Mouse (Mus musculus) stomach, postnatal 0 days (tissue): ENCODE measurements around the gene Dpf3. TPM values are rescaled to one million over a fixed set of nuclear protein-coding genes. Genes with fewer than 3 reads are reported as not detected.
A peak's percentile ranks its signal among the peaks of the same experiment; 100 is the strongest.

Experiments used
- ATAC-seq: fragments of 200-750 bp; cut with Nextera tagmentation; 2 replicates; pipeline ENCODE4 v1.8.0; 2017; ENCODE audit not compliant: low FRiP score, low TSS enrichment
- DNase-seq: peaks from one replicate; pipeline ENCODE4 v3.0.0-alpha.2; 2016; ENCODE audit warnings: low spot score
- H3K27ac ChIP-seq: fragments of 300-500 bp; sonication (generic); replicated peaks from 2 replicates; pipeline ENCODE4 v1.5.1; 2014; ENCODE audit warnings: mild to moderate bottlenecking, control low read depth
- H3K27me3 ChIP-seq: fragments of 300-500 bp; sonication (generic); 2 replicates; pipeline ENCODE4 v1.6.1; 2014; ENCODE audit warnings: low read length; ENCODE audit not compliant: control insufficient read depth, insufficient read depth
- H3K36me3 ChIP-seq: fragments of 300-500 bp; sonication (generic); 2 replicates; pipeline ENCODE4 v1.6.1; 2014; ENCODE audit warnings: low read length, mixed read lengths; ENCODE audit not compliant: control insufficient read depth, insufficient read depth
- H3K4me1 ChIP-seq: fragments of 300-500 bp; sonication (generic); replicated peaks from 2 replicates; pipeline ENCODE4 v1.6.1; 2014; ENCODE audit warnings: antibody characterized with exemption; ENCODE audit not compliant: control insufficient read depth, insufficient read depth
- H3K4me2 ChIP-seq: fragments of 300-500 bp; sonication (generic); replicated peaks from 2 replicates; pipeline ENCODE4 v1.6.1; 2014; ENCODE audit warnings: low read depth, mild to moderate bottlenecking, control low read depth, moderate library complexity
- H3K4me3 ChIP-seq: fragments of 300-500 bp; sonication (generic); 2 replicates; pipeline ENCODE4 v1.5.1; 2014; ENCODE audit warnings: low read depth, low read length, control low read depth
- H3K9ac ChIP-seq: fragments of 300-500 bp; sonication (generic); 2 replicates; pipeline ENCODE4 v1.6.1; 2014; ENCODE audit warnings: mild to moderate bottlenecking, low read length, control low read depth, mixed read lengths
- H3K9me3 ChIP-seq: fragments of 300-500 bp; sonication (generic); 2 replicates; pipeline ENCODE4 v1.6.1; 2016; ENCODE audit warnings: low read length; ENCODE audit not compliant: control insufficient read depth
- CTCF ChIP-seq: IDR thresholded peaks from 2 replicates; pipeline ENCODE4 v1.5.1; 2016; ENCODE audit warnings: antibody characterized with exemption, low read depth, mild to moderate bottlenecking, moderate library complexity
- EP300 ChIP-seq: optimal IDR thresholded peaks from 2 replicates; pipeline ENCODE3; 2016; ENCODE audit warnings: antibody characterized with exemption
- WGBS: fragments of 180-500 bp; shearing (Covaris S2); extraction: QIAGEN DNeasy Blood & Tissue Kit; methylation state at CpG from one replicate; pipeline ENCODE4 v1.1.7; 2014; 5-methylcytosine and 5-hydroxymethylcytosine counted together
- polyA plus RNA-seq: library from polyadenylated mRNA; unstranded; fragments of >200 nt; fragmentation: Nextera tagmentation; extraction: Ambion mirVana; gene quantifications from 2 replicates; pipeline ENCODE4 v1.2.1, GENCODE M21; 2015

Dpf3 gene
- polyA plus RNA-seq, 1 experiment from 2014 or later = 3.0 TPM

DNA sequence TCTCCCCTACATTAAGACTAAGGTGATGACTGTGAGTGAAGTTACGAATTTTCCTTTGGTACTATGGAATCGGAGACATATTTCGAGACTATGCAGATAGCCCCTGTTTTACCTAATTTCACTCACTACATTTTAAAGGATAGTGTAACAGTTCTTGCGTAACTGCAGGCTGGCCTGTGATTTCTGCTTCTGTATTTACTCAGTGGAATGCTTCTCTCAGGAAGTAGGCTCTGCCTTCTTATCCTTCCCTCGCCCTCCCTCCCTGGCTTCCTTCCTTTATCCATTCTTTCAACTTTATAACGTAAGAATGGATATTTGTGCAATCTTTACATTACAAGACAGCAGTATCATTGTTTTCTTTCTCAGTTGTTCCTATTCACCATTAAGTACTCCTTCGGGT lies 266.6 kb downstream of the Dpf3 start:
- TF ChIP-seq CTCF (no peak), EP300 (no peak)
- ATAC-seq (no peak), DNase-seq (no peak)
- H3K27me3 ChIP-seq = no peaks in the 10 kb centered on the region
- H3K4me1 ChIP-seq = no peaks in the 10 kb centered on the region
- no peaks in the 10 kb centered on the region for H3K36me3 ChIP-seq
- WGBS = 51% methylated on average over 7 of the region's 7 CpGs
- no peaks in the 10 kb centered on the region for H3K9me3 ChIP-seq
- no peak overlapping the region for H3K4me3 ChIP-seq
- H3K4me2 ChIP-seq = no peak overlapping the region
- H3K9ac ChIP-seq = no peak overlapping the region
- no peak overlapping the region for H3K27ac ChIP-seq

DNA sequence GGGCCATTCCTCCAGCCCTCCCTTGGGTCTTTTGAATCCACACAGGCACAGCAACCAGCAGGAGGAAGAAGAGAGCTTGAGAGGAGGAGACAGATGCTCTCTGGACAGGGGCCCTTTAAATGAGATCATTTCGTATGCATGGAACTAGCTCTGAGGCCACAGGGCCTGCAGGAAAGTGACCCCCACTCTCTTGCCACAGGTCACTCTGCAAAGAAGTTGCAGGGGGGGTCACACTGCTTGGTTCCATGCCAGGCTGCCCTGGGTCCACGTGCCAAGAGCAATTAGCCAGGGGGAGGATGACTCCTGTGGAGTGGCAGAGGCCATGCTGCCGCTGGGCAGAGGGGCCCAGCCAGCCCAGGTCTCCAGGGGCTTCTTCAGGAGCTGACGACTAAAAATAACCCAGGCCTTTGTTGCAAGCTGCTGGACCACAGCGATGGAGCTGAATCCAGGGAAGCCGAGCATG lies 273.6 kb downstream of the Dpf3 start:
- no peaks in the 10 kb centered on the region for H3K27me3 ChIP-seq
- peak; percentile 54 for TF ChIP-seq CTCF
- no peak for TF ChIP-seq EP300
- H3K27ac ChIP-seq = no peak overlapping the region
- no peaks in the 10 kb centered on the region for H3K4me1 ChIP-seq
- H3K9ac ChIP-seq = no peak overlapping the region
- no peaks in the 10 kb centered on the region for H3K9me3 ChIP-seq
- no peak overlapping the region for H3K4me3 ChIP-seq
- 55% methylated on average over 6 of the region's 6 CpGs for WGBS
- no peak overlapping the region for H3K4me2 ChIP-seq
- no peaks in the 10 kb centered on the region for H3K36me3 ChIP-seq
- DNase-seq = no peak
- ATAC-seq = no peak

DNA sequence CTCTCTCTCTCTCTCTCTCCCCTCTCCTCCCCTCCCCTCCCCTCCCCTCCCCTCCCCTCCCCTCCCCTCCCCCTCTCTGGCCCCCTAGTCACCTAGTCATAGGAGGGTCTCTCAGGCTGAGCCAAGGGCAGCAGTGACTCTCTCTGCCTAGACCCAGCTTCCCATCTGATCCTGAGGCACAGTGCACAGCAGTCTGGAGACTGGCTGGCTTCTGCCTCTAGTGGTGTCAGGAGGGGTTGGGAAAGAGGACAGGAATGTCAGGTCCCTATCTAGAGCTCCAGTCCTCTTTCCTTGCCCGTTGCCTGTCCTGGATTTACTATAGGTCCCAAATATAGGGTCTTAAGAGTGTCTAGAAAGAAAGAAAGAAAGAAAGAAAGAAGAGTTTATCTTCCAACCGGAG lies 275.5 kb downstream of the Dpf3 start:
- H3K4me1 ChIP-seq = no peaks in the 10 kb centered on the region
- 64% methylated on average over 2 of the region's 2 CpGs for WGBS
- ATAC-seq (no peak), DNase-seq (no peak)
- H3K4me2 ChIP-seq = no peak overlapping the region
- H3K27ac ChIP-seq = no peak overlapping the region
- no peak overlapping the region for H3K4me3 ChIP-seq
- TF ChIP-seq CTCF (peak; percentile 21; the same call in 1 of the 2 replicates), EP300 (no peak)
- H3K36me3 ChIP-seq = no peaks in the 10 kb centered on the region
- no peak overlapping the region for H3K9ac ChIP-seq
- no peaks in the 10 kb centered on the region for H3K27me3 ChIP-seq
- H3K9me3 ChIP-seq = no peaks in the 10 kb centered on the region

DNA sequence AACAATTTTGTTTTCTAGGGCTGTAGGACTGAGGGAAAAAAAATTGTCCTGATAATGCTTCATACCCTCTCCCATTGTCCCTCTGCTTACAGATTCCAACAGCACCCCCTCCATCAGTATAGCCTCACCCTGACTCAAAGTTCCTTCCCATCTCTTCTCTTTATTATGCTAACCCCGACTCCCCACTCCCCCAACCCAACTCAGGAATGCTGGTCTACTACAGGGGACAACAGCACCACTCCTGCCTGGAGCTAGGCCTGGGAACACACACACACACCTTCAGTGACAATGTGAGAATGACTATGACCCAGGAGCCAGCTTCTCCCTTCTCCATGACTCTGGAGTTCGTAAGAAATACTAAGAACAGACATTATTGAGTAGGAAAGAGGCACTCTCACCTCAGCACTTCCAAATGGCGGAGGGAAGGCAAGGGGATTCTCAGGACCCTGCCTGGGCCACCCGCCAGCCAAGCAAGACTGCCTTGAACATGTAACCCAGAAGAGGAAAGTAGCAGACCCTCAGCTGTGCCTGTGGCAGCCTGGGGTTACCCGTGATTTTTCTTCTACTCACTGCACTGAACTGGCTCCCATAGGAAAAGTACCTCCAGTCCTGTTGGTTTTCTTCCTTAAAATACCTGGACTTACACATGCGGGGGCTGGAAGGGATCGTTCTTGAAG lies 276.2 kb downstream of the Dpf3 start:
- Histone ChIP-seq H3K27me3 (no peaks in the 10 kb centered on the region), H3K9ac (no peak overlapping the region), H3K27ac (no peak overlapping the region), H3K4me2 (no peak overlapping the region), H3K9me3 (no peaks in the 10 kb centered on the region), H3K4me3 (no peak overlapping the region), H3K36me3 (no peaks in the 10 kb centered on the region), H3K4me1 (no peaks in the 10 kb centered on the region)
- DNase-seq (no peak), ATAC-seq (no peak)
- TF ChIP-seq EP300 (no peak), CTCF (no peak)
- WGBS = 77% methylated on average over 7 of the region's 7 CpGs

DNA sequence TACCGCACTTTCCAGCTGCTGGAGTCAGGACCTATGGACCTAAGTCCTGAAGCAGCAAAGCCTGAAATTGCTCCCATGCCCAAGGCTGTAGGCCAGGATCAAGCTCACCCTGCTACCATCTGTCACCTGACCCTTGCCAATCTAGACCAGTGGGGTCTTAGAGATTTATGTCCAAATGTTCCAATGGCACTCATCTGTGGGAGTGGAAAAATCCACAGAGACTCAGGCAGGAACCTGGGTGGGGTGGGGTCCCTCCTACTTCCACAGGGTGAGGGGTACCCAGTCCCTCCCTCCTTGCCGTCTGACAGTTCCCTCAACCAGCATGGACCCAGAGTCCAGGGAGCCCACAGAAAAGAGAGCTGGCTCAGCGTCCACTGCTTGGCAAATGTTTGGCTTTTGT lies 276.8 kb downstream of the Dpf3 start:
- H3K27me3 ChIP-seq = no peaks in the 10 kb centered on the region
- no peaks in the 10 kb centered on the region for H3K9me3 ChIP-seq
- H3K36me3 ChIP-seq = no peaks in the 10 kb centered on the region
- no peak overlapping the region for H3K27ac ChIP-seq
- no peak overlapping the region for H3K4me3 ChIP-seq
- ATAC-seq (no peak), DNase-seq (no peak)
- WGBS = 85% methylated on average over 3 of the region's 3 CpGs
- no peak overlapping the region for H3K4me2 ChIP-seq
- no peak overlapping the region for H3K9ac ChIP-seq
- H3K4me1 ChIP-seq = no peaks in the 10 kb centered on the region
- TF ChIP-seq EP300 (no peak), CTCF (no peak)

DNA sequence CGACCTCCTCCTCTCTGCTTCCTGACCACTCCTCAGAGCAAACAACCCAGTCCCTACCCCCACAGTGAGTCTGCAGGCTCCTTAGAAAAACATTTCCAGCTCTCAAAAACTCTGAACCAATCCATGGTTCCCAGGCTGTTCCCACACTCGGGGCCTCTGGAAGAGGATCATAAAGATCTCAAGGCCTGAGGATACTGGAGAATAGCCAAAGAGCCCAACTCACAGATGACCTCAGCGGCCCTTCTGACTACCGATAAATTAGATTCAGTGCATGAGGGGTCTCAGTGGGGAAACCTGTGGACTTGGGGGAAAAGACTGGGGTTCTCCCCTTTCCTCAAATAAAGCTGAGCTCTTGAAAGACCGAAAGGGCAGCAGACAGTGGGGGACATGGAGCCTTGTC lies 277.2 kb downstream of the Dpf3 start:
- ATAC-seq (no peak), DNase-seq (no peak)
- Histone ChIP-seq H3K4me3 (no peak overlapping the region), H3K4me2 (no peak overlapping the region), H3K36me3 (no peaks in the 10 kb centered on the region), H3K27ac (no peak overlapping the region), H3K27me3 (no peaks in the 10 kb centered on the region), H3K9ac (no peak overlapping the region), H3K9me3 (no peaks in the 10 kb centered on the region), H3K4me1 (no peaks in the 10 kb centered on the region)
- TF ChIP-seq EP300 = no peak
- TF ChIP-seq CTCF = no peak
- 66% methylated on average over 5 of the region's 5 CpGs for WGBS
